Mouse (Mus musculus) layer of hippocampus, adult 6 months (tissue): ENCODE data around the gene Wdr20rt. TPM values are rescaled to one million over a fixed set of nuclear protein-coding genes. Genes with fewer than 3 reads are reported as not detected.

ENCODE experiments used
- long read RNA-seq, 2 experiments: library from polyadenylated mRNA; unstranded; transcript quantifications; one replicate each; pipeline ENCODE4 v2.0.0; 2019 to 2020
- polyA plus RNA-seq: library from polyadenylated mRNA; unstranded; fragments of <200 nt; fragmentation: Nextera tagmentation; gene quantifications from 2 replicates; pipeline ENCODE4 v1.2.3, GENCODE M21; 2021

Gene Wdr20rt
- not detected in 2 replicates for polyA plus RNA-seq
- long read RNA-seq, experiment 1 = 0 reads
- long read RNA-seq, experiment 2 = 0 reads

GRCm38 (mm10) chr12:65225467-65225945, at the start of gene Wdr20rt:
TSS of gene Wdr20rt (plus strand) at chr12:65225517.

Other genes with a start within 250 kb of the Wdr20rt start
- gene Prpf39, start 189.2 kb upstream of the Wdr20rt start, polyA plus RNA-seq = 6.0 and 7.7 TPM in 2 replicates
- 444 and 595 TPM in 2 replicates for gene Fkbp3, start 151.5 kb upstream of the Wdr20rt start, polyA plus RNA-seq
- 1.3 and 1.8 TPM in 2 replicates for gene Fancm, start 149.9 kb upstream of the Wdr20rt start, polyA plus RNA-seq
- gene Mis18bp1, start 52.9 kb upstream of the Wdr20rt start, polyA plus RNA-seq = 0.33 and 0.43 TPM in 2 replicates